Mouse (Mus musculus): ENCODE results near the gene Mthfs.

Gene Mthfs

GRCm38 (mm10) chr9:89253400-89253799 is 42.9 kb downstream of the Mthfs start:
- DNase-seq (ENCODE audit: low spot score), result no peak

GRCm38 (mm10) chr9:89256556-89257335 is 46.3 kb downstream of the Mthfs start:
- no peak for DNase-seq (ENCODE audit: low spot score)

GRCm38 (mm10) chr9:89263968-89264367 is 53.5 kb downstream of the Mthfs start:
- DNase-seq (ENCODE audit: low spot score), result no peak

GRCm38 (mm10) chr9:89264571-89264970 is 54.1 kb downstream of the Mthfs start:
- DNase-seq (ENCODE audit: low spot score), result no peak

GRCm38 (mm10) chr9:89267093-89267492 is 56.6 kb downstream of the Mthfs start:
- no peak for DNase-seq (ENCODE audit: low spot score)

GRCm38 (mm10) chr9:89267572-89267971 is 57.1 kb downstream of the Mthfs start:
- DNase-seq (ENCODE audit: low spot score), result no peak

DNA sequence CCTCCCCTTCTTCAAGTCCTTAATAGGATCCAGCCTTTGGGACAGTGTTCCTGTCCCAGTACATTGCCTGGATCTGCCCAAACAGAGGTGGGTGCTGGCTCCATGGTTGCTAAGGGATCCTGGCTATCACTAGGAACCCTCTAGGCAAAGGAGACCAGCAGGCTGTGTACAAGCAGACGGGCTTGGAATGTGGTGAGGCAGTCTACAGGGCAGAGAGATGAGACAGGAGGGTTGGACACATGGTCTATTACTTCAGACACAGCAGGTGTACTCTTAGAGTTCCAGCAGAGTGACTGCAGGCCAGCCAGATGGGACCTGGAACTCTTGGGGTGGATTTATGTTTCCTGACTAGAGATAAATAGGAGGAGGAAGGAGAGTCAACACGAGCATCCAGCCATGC is 59.9 kb downstream of the Mthfs start:
- DNase-seq (ENCODE audit: low spot score), result no peak

DNA sequence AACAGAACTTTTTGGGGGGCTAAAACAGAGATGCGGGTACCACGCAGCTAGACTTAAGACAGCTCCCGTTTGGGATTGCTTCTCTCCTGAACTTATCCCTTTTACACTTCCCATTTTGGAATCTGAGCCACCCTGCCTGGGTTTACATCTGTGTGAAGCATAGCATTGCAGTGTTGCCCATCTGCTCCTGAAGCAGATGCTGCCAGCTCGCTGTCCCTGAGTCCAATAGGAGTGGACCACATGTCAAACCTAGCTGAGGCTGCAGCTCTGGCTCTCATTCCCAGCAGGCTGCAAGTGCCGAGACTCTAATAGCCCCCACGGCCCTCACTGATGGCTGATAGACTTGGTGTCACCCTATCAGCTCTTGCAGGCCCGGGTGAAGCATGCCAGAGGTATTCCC is 63.3 kb downstream of the Mthfs start:
- no peak for DNase-seq (ENCODE audit: low spot score)

DNA sequence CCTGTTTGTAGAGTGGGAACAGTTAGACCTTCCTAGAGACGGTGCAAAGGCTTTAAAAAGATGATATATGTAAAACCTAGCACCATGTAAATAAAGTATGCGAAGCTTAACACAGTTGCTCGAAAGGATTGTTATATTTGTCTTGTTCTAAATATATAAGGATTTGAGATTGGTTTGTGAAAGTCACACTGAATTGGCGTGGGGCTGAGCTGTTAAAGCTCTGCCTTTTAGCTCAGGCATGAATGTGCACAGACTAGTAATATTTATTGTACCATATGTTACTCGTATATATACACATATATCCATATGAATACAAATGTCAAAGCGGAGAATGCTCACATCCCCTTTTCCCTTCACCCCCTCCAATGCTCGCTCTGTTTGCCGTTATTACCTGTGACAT is 67.7 kb downstream of the Mthfs start:
- DNase-seq (ENCODE audit: low spot score), result no peak

DNA sequence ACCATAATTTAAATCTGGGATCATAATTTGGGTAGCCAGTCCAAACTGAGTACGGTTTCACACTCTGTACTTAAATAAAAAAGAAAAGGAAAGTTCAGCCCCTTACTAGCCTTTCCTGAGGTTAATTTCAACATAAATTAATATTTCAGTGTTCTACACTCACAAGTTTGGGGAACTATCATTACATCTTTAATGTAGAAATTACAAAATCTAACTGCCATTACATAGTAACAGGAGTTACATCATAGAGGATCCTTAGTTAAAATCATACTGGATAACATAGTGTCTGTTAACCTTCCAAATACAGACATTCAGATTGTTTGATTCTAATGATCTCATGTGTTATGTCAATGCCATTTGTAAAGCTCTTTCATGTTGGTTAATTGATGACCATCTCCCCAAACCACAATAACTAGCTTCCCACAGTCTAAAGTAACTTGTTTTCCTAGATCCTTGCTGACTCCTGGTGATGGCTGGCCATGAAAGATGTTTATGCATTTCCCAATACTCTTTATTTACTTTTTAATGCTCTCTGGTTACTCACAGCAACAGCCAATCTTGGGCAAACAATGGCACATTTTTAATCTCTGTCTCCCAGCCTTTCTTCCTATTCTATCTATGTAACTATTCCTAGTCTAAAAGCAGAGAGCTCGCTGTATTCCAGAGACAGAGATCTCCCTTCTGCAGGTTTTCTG is 72.0 kb downstream of the Mthfs start:
- no peak for DNase-seq (ENCODE audit: low spot score)

DNA sequence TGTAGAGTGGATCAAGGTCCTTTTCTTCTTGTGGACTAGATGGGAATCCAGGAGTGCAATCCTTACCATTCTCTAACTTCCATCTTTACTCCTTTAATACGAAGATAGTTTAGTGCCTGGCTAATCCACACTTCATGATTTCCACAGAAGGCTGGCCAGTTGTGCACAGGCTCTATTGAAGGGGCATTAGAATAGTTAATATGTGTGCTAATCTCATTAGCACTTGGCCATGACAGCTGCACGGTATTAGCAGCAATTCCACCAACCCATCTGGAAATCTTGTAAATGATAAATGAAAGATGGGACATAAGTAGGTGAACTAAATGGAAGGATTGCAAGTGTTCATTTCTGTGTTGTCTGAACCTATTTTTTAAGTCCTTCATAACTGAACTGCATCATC is 77.6 kb downstream of the Mthfs start:
- no peak for DNase-seq (ENCODE audit: low spot score)

DNA sequence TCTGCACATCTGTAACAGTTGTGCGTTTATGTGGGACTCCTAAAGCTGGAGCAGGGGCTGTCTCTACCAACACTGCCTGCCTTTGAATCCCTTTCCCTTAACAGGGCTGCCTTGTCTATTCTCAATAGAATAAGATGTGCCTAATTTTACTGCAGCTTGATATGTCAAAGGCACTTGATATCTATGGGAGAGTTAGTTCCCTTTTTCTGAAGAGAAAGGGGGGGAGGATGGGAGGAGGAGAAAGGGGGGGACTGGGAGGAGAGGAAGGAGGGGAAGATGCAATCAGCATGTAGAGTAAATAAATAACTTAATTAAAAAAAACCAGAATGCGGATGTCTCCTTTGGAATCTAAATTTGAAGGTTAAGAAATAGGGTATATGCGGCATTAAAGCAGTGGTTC is 82.9 kb downstream of the Mthfs start:
- no peak for DNase-seq (ENCODE audit: low spot score)

DNA sequence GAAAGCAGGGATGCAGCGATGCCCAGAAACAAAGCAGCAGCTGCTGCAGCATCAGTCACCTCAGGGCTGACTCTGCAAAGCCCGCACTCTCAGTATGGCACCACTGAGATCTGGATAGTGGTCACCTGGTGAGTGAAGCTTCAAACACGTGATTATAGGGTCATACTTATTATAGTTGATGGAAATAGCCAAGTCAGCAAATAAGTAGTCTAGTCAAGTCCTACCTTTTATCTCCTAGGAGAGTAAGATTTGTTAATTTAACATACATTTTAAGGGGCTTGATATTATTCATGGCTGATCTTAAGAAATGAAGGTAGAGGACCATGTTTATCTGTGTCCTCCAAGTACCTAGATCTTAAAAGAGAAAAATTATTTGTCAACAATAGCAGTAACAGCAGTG is 83.6 kb downstream of the Mthfs start:
- no peak for DNase-seq (ENCODE audit: low spot score)

- DNase-seq (ENCODE audit: low spot score), result no peak
These were observed 95.2 kb downstream of the Mthfs start for GRCm38 (mm10) chr9:89305637-89306036.

- no peak for DNase-seq (ENCODE audit: low spot score)
These were observed 98.1 kb downstream of the Mthfs start for GRCm38 (mm10) chr9:89308357-89309194.

DNA sequence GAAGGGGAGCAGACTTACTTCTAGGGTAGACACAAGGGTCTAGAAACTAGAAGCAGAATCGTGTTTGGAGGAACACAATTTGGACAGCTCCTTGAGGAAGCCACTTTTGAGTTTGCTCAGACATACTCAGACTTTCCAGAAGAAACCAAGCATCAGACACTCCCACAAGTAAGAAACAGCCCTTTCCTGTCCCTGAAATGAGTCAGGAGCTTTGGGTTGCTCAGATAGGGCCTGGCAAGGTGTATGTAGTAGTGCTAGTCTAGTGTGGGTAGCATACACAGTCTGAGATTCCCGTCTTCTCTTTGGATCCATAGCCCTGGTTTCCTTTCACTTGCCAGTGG is 98.7 kb downstream of the Mthfs start:
- DNase-seq (ENCODE audit: low spot score), result no peak

DNA sequence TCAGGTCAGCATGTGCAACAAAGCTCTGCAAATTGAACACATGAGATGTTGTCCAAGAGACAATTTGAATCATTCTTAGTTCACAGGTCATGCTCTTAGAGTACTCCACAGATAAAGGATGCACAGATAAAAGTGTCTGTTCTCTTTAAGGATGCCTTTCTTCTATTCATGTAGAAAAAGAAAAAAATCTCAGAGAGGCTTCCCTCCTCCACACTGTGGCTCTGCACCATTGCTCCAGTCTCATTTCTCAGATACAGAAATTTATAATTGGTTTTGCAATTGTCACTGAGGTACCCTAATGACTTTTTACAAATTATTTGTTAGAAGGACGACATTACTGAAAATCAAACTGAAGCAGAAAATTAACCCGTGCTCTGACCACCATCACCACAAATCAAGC is 101.2 kb downstream of the Mthfs start:
- no peak for DNase-seq (ENCODE audit: low spot score)

DNA sequence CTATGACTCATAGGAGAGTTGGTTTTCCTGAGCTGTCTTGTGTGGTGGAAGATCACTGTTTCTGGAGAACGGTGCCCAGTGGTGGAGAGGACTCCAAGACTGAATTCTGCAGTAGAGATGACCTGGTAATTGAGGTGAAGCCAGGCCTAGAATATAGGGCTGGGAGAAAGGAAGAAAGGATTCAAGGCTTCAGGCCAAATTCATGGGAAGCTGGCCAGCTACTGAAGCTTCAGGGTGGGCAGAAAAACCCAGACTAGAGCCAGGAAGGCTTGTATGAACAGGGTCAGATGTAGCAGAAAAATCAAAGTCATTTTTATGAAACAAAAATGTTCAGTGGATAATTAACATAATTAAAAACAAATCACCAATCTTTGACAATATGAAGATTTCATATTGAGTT is 163.3 kb downstream of the Mthfs start:
- no peak for DNase-seq (ENCODE audit: low spot score)

GRCm38 (mm10) chr9:89374650-89375049 is 164.2 kb downstream of the Mthfs start:
- no peak for DNase-seq (ENCODE audit: low spot score)

- DNase-seq (ENCODE audit: low spot score), result no peak
These were observed 192.6 kb downstream of the Mthfs start for GRCm38 (mm10) chr9:89403031-89403430.
